ENCODE assay signal across 15 mouse cellular contexts in the genomic region with DNA sequence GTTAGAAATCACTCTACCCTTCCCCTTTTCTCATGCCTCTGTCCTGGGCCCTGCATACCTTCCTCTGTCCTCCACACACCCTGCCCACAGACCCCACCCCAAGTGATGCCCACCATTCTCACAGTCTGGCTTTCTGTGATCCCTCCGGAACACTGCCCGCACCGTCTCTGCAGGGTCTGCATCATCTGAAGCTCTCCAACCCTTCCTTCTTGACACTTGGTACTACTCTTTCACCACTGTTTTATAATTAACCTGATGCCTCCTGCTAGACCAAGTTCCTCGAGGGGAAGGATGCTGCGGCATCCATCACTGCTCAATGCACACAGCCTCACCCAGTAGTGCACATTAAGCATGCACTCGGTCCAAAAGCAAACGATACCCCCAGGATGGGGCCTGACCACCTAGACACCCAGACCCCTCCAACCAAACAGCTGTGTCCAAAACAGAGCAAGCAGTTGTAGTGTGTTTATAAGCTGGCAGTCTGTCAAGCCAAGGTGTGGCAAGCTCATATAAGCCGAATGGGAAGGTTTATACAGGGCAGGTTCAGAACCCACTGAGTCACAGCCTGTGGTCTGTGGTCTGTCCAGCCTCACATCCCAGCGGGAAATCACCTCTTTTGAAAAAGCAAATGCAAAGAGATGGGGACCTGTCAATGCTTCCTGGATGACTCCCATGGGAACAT.
DNase-seq lines count a peak whose midpoint lies in the region; ATAC-seq and TF ChIP-seq lines count a peak whose summit lies in the region.
"Had no signal": no experiment of that assay in that cellular context is flagged by ENCODE, and none has a peak within 500 bp of the region (broad histone marks: within the 10 kb centered on the region; RNA-seq: fewer than 3 reads in every experiment).

No protein-coding gene starts in this region.

- no peak for ATAC-seq in heart, embryonic 16.5 days (replicated peaks; ENCODE audit: extremely low read depth, insufficient read depth, low FRiP score)
- ATAC-seq in heart, embryonic 12.5 days (ENCODE audit: insufficient number of reproducible peaks, low FRiP score), result no peak
- no peak for ATAC-seq in liver, postnatal 0 days
- ATAC-seq in liver, embryonic 11.5 days (replicated peaks; ENCODE audit: low FRiP score), result no peak
- no peak for ATAC-seq in embryonic facial prominence, embryonic 15.5 days (ENCODE audit: insufficient number of reproducible peaks, low FRiP score, low TSS enrichment, low read depth)
- ATAC-seq: forebrain, embryonic 15.5 days; liver, embryonic 12.5 days had no signal

- intact Hi-C loops in left cerebral cortex, postnatal 25 days (cut with DNase I), result loop anchor here (5.0 kb wide), 1 partner anchor 248 kb away; a partner anchor contains a TSS

- no peaks in the 10 kb centered on the region for H3K9me3 ChIP-seq in heart, embryonic 16.5 days (replicated peaks; ENCODE audit: control insufficient read depth, low read length)
- no peaks in the 10 kb centered on the region for H3K9me3 ChIP-seq in heart, embryonic 12.5 days (replicated peaks)
- H3K9me3 ChIP-seq in liver, postnatal 0 days (ENCODE audit: low read length), result no peaks in the 10 kb centered on the region
- no peaks in the 10 kb centered on the region for H3K9me3 ChIP-seq in liver, embryonic 11.5 days (ENCODE audit: control insufficient read depth, low read length)
- no peaks in the 10 kb centered on the region for H3K9me3 ChIP-seq in embryonic facial prominence, embryonic 15.5 days (replicated peaks)
- H3K9me3 ChIP-seq: embryonic facial prominence, embryonic 13.5 days; forebrain, embryonic 15.5 days; liver, embryonic 12.5 days; neural tube, embryonic 12.5 days had no signal

- no peak overlapping the region for H3K4me2 ChIP-seq in heart, embryonic 16.5 days (ENCODE audit: low read depth, low read length)
- no peak overlapping the region for H3K4me2 ChIP-seq in heart, embryonic 12.5 days
- no peak overlapping the region for H3K4me2 ChIP-seq in liver, postnatal 0 days (ENCODE audit: low read depth, low read length)
- H3K4me2 ChIP-seq in liver, embryonic 11.5 days, result no peak overlapping the region
- no peak overlapping the region for H3K4me2 ChIP-seq in embryonic facial prominence, embryonic 15.5 days (replicated peaks)
- H3K4me2 ChIP-seq: liver, embryonic 12.5 days had no signal

- H3K4me1 ChIP-seq in heart, embryonic 16.5 days (ENCODE audit: control insufficient read depth, insufficient read depth, low read length), result peaks cover 50% of the 10 kb centered on the region
- H3K4me1 ChIP-seq in heart, embryonic 12.5 days (replicated peaks), result peaks cover 44% of the 10 kb centered on the region
- H3K4me1 ChIP-seq in liver, postnatal 0 days (ENCODE audit: insufficient read depth), result peaks cover 23% of the 10 kb centered on the region
- peaks cover 5% of the 10 kb centered on the region; the same call in 1 of the 2 replicates for H3K4me1 ChIP-seq in liver, embryonic 11.5 days (replicated peaks; ENCODE audit: control insufficient read depth, insufficient read depth, low read length)
- H3K4me1 ChIP-seq in embryonic facial prominence, embryonic 15.5 days, result peaks cover 68% of the 10 kb centered on the region

- no peak for TF ChIP-seq EP300 in liver, postnatal 0 days (IDR thresholded peaks at IDR 0.05; ENCODE audit: low read depth)

- TF ChIP-seq CTCF in liver, postnatal 0 days (IDR thresholded peaks at IDR 0.05; ENCODE audit: low read depth), result no peak

- H3K27me3 ChIP-seq in heart, embryonic 16.5 days (ENCODE audit: control insufficient read depth, insufficient read depth, low read length), result no peaks in the 10 kb centered on the region
- H3K27me3 ChIP-seq in heart, embryonic 12.5 days (replicated peaks), result 0 out of 2 replicates have a peak, but pooled peaks cover 4% of the 10 kb centered on the region
- H3K27me3 ChIP-seq in liver, postnatal 0 days (ENCODE audit: insufficient read depth, low read length), result no peaks in the 10 kb centered on the region
- H3K27me3 ChIP-seq in liver, embryonic 11.5 days (replicated peaks; ENCODE audit: control insufficient read depth, insufficient read depth, low read length), result no peaks in the 10 kb centered on the region
- peaks cover 11% of the 10 kb centered on the region; the same call in 1 of the 2 replicates for H3K27me3 ChIP-seq in embryonic facial prominence, embryonic 15.5 days
- H3K27me3 ChIP-seq: forebrain, embryonic 15.5 days; neural tube, embryonic 12.5 days had no signal

- H3K4me3 ChIP-seq in heart, embryonic 16.5 days (ENCODE audit: low read length), result no peak overlapping the region
- H3K4me3 ChIP-seq in heart, embryonic 12.5 days, result no peak overlapping the region
- H3K4me3 ChIP-seq in liver, postnatal 0 days (ENCODE audit: low read depth, low read length), result no peak overlapping the region
- H3K4me3 ChIP-seq in liver, embryonic 11.5 days (ENCODE audit: low read depth, low read length), result no peak overlapping the region
- no peak overlapping the region for H3K4me3 ChIP-seq in embryonic facial prominence, embryonic 15.5 days (replicated peaks)
- H3K4me3 ChIP-seq: embryonic facial prominence, embryonic 13.5 days; forebrain, embryonic 15.5 days; liver, embryonic 12.5 days; neural tube, embryonic 12.5 days had no signal

- WGBS in heart, embryonic 16.5 days, result 85% methylated on average over 9 of the region's 9 CpGs
- 86% methylated on average over 9 of the region's 9 CpGs for WGBS in heart, embryonic 12.5 days
- WGBS in liver, postnatal 0 days (ENCODE audit: insufficient replicate concordance), result 76% methylated on average over 9 of the region's 9 CpGs
- WGBS in liver, embryonic 11.5 days, result 84% methylated on average over 9 of the region's 9 CpGs
- WGBS in embryonic facial prominence, embryonic 15.5 days, result 82% methylated on average over 9 of the region's 9 CpGs

- H3K36me3 ChIP-seq in heart, embryonic 16.5 days (ENCODE audit: control insufficient read depth, insufficient read depth), result no peaks in the 10 kb centered on the region
- no peaks in the 10 kb centered on the region for H3K36me3 ChIP-seq in heart, embryonic 12.5 days
- no peaks in the 10 kb centered on the region; the same call in 1 of the 2 replicates for H3K36me3 ChIP-seq in liver, postnatal 0 days (replicated peaks; ENCODE audit: insufficient read depth, low read length)
- no peaks in the 10 kb centered on the region for H3K36me3 ChIP-seq in liver, embryonic 11.5 days (ENCODE audit: control insufficient read depth, insufficient read depth, low read length)
- no peaks in the 10 kb centered on the region for H3K36me3 ChIP-seq in embryonic facial prominence, embryonic 15.5 days
- H3K36me3 ChIP-seq: embryonic facial prominence, embryonic 13.5 days; forebrain, embryonic 15.5 days; liver, embryonic 12.5 days; neural tube, embryonic 12.5 days had no signal

- no peak overlapping the region; the same call in 1 of the 2 replicates for H3K9ac ChIP-seq in heart, embryonic 16.5 days (ENCODE audit: low read length)
- no peak overlapping the region for H3K9ac ChIP-seq in heart, embryonic 12.5 days
- no peak overlapping the region for H3K9ac ChIP-seq in liver, postnatal 0 days (replicated peaks)
- H3K9ac ChIP-seq in liver, embryonic 11.5 days (ENCODE audit: low read depth, low read length), result no peak overlapping the region
- H3K9ac ChIP-seq in embryonic facial prominence, embryonic 15.5 days, result no peak overlapping the region
- H3K9ac ChIP-seq: embryonic facial prominence, embryonic 13.5 days; forebrain, embryonic 15.5 days; liver, embryonic 12.5 days; neural tube, embryonic 12.5 days had no signal

- peak overlapping the region; percentile 89 for H3K27ac ChIP-seq in heart, embryonic 16.5 days (ENCODE audit: low read length)
- H3K27ac ChIP-seq in heart, embryonic 12.5 days (ENCODE audit: poor library complexity, severe bottlenecking), result no peak overlapping the region
- peak overlapping the region; percentile 86; the same call in 1 of the 2 replicates for H3K27ac ChIP-seq in liver, postnatal 0 days (ENCODE audit: low read depth)
- no peak overlapping the region for H3K27ac ChIP-seq in liver, embryonic 11.5 days (ENCODE audit: low read depth, low read length)
- peak overlapping the region; percentile 85; the same call in 1 of the 2 replicates for H3K27ac ChIP-seq in embryonic facial prominence, embryonic 15.5 days (replicated peaks)
- H3K27ac ChIP-seq: liver, embryonic 12.5 days; neural tube, embryonic 12.5 days had no signal

- no peak for DNase-seq in liver, postnatal 0 days
- DNase-seq in liver, embryonic 11.5 days (ENCODE audit: low spot score), result no peak
- DNase-seq in NIH3T3 (ENCODE audit: low read depth), result peak; percentile 42
- no peak for DNase-seq in left cerebral cortex, postnatal 25 days (ENCODE audit: low spot score in 2 of 2)
- DNase-seq: adrenal gland, postnatal 14 days; gastrocnemius, postnatal 14 days; layer of hippocampus, postnatal 36 days; right cerebral cortex, postnatal 25 days had no signal

Comparison
In these comparisons a context has a peak if more than half of its experiments do, and no peak if none do; other contexts are left out.
1. H3K27ac ChIP-seq: peak in heart, embryonic 16.5 days (single experiment), liver, postnatal 0 days (single experiment) and embryonic facial prominence, embryonic 15.5 days (single experiment); none in heart, embryonic 12.5 days (single experiment) and liver, embryonic 11.5 days (single experiment).